Mouse (Mus musculus): Measurements from ENCODE around the gene Pf4.
"Not testable (repeated sequence)": the region's sequence is repeated elsewhere in the genome, so short reads cannot be mapped to it uniquely, and the experiment has no call there.

Gene Pf4

DNA sequence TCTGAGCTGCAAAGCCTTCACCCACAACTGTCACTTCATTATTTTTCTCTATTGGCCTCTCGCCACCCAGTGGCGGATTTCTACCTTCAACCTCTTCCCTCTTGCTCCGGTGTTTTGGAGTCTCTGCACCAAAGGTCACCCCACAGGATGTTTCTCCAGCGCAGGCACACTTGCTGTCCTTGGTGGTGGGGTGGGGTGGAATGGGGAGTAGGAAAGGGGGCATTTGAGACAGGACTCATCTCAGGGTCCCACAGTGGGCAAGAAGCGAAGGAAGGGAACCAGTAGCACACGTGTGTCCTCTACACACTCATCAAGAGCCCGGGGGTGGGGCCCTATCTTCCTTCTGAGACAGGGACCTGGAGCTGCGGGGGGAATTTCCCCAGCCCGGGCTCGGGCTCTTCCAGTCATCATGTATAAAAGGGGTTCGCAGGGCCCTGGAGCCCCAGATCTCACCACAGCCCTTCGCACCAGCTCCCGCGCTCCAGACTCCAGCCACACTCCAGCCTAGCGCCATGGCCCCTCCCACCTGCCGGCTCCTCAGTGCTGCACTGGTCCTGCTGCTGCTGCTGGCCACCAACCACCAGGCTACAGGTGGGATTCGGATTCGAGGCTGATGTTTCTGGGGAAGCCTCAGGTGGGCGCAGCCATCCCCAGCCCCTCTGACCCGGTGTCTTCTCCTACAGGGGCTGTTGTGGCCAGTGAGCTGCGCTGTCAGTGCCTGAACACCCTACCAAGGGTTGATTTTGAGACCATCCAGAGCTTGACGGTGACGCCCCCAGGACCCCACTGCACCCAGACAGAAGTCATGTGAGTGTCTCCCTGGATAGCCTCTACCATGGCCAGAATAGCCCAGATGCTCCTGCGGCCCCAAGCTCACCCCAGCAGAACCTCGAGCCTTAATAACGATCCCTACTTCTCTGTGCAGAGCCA is 13.7 kb downstream of the Pf4 start, which contains the start of gene Cxcl3:
Gene Cxcl3, plus strand, starts transcription at position 445 of the 930 bp plus-strand sequence.
- DNase-seq (ENCODE audit: low read depth, low spot score): no peak

DNA sequence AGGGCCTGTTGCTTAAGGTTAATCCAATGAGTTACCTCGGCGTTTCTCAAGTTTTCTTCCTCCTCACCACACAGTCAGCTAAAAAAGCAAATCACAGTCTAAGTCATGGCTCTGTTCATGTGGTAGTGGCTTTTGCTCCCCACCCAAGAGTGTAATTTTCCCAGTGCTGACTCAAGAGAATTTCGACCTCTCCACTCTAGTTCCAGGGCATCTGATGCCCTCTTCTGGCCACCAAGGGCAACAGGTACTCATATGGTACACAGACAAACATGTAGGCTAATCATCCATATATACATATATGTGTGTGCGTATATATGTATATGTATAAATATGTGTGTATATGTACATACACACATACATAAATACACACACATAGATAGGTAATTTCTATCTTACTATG is 15.9 kb downstream of the Pf4 start:
- no peak for DNase-seq (ENCODE audit: low read depth, low spot score)

DNA sequence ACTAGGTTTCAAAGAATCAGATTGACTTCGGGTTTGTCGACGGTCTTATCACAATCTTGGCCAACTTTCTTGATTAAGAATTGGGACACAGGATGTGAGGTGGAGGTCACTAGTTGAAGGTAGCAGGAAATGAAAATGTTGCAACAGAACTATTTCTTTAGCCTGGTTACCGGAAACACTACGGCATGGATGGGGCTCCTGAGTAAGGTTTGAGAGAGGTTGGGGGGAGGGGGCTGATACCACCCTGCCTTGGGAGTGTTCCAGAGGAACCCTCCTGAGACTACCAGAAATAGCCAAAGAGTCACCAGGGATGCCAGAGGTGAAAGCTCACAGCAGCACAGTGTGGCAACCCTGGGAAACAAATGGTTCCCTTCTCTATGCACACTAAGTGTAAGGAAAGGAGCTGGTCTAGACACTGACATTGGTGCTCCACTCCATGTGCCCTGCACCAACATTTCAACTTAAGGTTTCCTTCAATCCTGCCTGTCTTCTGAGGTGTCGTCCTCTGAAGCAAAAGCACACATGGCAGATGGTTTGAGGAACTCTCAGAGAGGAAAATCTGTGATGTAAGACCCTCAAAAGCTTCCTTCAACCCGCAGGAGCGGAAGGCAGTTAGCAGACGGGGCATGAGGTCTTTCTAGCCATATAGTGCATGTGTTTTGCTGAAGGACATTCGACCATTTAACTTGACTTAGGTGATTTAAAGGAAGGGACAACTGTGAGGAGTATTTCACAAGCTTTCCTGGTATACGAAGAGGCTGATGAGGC is 17.3 kb downstream of the Pf4 start:
- no peak for DNase-seq (ENCODE audit: low read depth, low spot score)

DNA sequence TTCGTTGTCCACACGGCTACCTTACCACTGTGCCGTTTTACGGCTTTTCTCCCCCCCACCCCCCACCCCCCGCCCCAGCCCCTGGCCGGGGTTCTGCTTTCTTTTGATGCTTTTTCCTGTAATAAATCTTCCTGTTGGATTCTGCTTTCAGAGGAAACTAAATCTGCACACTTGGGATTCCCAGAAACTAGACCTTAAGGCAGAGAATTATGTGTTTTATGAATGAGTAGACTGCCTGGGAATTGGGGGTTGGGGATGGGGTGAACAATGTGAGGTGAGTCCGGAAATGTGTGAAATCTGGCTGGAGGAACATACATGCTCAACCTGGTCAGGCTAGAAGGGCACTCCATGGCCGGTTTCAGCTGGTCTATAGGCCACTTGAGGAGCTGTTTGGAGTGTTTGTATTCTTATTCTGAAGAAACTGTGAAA is 17.9 kb downstream of the Pf4 start:
- DNase-seq (ENCODE audit: low read depth, low spot score): no peak

DNA sequence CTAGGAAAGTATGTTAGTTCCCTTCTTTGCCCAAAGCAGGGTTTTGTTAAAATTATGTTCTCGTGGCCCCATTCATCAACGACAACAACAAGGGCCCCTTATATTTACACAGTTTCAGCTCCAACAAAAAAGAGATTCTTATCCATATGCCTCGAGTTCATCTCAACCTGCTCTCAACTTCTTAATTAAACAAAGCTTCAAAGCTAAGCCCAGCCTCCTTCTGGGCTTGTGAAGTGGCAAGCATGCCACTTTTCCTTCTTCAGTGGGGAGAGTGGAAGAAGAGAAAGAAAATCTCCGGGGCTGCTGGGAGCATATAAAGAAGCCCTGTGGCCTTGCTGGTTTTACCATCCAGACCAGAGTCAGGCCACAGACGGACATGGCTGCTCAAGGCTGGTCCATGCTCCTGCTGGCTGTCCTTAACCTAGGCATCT is 22.0 kb downstream of the Pf4 start, which contains the start of gene Cxcl15:
Gene Cxcl15, plus strand, starts transcription at position 340 of the 431 bp plus-strand sequence.
- no peak for DNase-seq (ENCODE audit: low read depth, low spot score)

DNA sequence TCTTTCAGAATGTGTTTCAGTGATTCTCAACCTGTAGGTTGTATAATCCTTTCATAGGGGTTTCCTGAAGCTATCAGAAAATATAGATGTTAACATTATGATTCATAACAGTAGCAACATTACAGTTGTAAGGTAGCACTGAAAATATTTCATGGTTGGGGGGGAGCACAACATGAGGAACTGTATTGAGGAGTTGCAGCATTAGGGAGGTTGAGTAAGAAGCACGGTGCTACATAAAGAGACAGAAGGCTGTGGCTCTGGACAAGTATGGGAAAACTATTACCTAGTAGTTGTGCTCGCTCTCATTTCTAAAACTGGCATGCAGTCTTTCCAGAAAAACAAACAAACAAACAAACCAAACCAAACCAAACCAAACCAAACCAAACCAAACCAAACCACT is 23.2 kb downstream of the Pf4 start:
- not testable (repeated sequence) for DNase-seq (ENCODE audit: low read depth, low spot score)

DNA sequence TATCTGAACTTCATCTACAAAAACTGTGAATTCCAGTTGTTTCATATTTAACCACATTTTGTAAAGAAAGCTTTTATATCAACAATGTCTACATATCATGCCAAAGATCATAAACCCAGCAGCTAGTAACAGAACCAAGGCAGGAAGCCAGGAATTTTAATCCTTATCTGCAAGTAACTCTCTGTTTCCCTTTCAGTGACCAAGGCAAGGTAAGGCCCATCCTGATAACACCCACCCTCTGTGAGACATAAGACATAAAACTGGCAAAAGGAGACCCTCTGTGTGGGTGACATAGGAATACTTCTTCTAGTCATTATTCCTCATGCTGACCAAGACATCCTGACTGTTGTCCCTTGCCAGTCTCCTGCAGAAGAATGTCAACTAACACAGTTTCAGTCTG is 32.3 kb downstream of the Pf4 start:
- no peak for DNase-seq (ENCODE audit: low read depth, low spot score)

DNA sequence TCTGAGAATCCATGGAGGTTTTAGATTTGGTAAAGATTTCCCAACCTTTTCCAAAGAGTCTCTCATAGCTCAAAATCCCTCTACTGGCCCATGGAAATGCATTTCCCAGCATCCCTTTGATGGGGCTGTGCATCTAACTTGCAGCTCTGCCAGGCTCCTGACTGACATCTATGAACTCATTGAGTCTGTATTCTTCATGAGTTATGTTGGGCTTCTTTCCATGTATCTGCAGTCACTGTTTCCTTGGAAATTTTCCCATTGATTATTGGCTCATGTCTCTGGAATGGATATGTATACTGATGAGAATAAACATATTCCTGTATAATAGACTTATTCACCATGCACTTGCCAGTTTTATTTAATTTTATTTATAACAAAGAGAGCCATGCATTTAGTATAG is 33.8 kb downstream of the Pf4 start:
- no peak for DNase-seq (ENCODE audit: low read depth, low spot score)

DNA sequence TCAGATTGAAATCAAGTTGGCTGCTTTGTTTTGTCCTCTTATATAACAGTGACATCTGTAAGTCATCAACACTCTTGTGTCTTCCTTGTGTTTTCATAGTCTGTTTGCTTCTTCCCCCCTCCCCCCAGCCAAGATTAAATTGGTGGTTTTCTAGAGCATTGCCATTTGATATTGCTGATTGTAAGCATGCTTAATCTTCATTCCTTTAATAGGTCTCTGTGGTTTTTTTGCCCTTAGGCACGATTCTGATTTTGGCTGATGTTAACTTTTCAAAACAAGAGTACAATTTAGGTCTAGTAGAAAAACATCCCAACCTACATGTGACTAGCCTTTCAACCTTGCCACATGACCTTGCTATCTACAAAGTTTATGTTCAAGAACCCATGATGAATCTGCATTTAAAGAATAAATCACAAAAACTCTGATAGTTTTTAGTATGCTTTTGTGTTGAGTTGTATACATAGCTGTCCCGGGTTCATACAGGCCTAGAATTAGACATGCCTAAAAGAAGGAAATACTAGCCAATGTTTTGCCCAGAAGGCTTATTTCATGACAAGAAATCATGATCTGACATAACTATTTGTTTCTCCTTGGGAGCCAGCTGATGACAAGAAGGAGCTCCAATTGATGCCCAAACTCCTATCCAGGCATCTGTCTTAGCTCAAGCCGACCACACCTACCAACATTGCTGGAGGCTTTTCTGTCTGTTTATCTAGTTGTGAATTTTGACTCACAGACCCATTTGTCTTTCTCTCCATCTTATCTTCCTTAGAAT is 35.1 kb downstream of the Pf4 start:
- no peak for DNase-seq (ENCODE audit: low read depth, low spot score)

DNA sequence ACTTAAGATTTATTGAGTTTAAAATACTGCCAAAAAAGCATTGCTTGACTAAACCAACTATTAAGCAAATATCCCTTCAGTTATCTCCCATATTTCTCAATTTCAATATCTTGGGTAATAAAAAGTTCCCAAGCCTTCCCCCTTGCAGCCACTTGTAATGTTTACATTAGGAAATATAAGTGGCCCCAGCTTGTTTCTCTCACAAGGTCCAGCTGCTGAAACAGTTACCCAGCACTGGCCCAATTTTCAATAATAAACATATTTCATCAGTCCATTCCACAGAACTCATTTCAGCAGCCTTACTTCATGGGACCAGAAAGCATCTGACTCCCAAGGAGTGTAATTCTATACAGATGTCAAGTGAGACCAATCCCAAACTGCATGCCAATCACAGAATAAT is 47.5 kb downstream of the Pf4 start:
- no peak for DNase-seq (ENCODE audit: low read depth, low spot score)

All from WW6 (cell line).